Mouse (Mus musculus) testis, postnatal 10 days (tissue): Measurements from ENCODE around the gene Gsdma.
"Not testable (repeated sequence)": the region's sequence is repeated elsewhere in the genome, so short reads cannot be mapped to it uniquely, and the experiment has no call there.

Experiments used
- DNase-seq: peaks from one replicate; pipeline ENCODE4 v3.0.0; 2021; ENCODE audit warnings: low spot score

Gsdma gene

GRCm38 (mm10) chr11:98664091-98664490 is at the start of gene Gsdma:
Gsdma (plus strand) TSS chr11:98664351.
- DNase-seq = no peak

- DNase-seq = no peak
Measured at GRCm38 (mm10) chr11:98620791-98621190, 43.4 kb upstream of the Gsdma start.

- DNase-seq = not testable (repeated sequence)
Measured at GRCm38 (mm10) chr11:98623981-98624380, 40.2 kb upstream of the Gsdma start.

- DNase-seq = not testable (repeated sequence)
Measured at GRCm38 (mm10) chr11:98624381-98624780, 39.8 kb upstream of the Gsdma start.

GRCm38 (mm10) chr11:98625611-98626410 is 38.3 kb upstream of the Gsdma start, which contains the start of the genes Gm12355 and Gsdma3:
Gm12355 (minus strand) TSS chr11:98625661.
Gsdma3 (plus strand) TSS chr11:98626360.
- no peak for DNase-seq

- DNase-seq = no peak
Measured at GRCm38 (mm10) chr11:98628706-98629105, 35.4 kb upstream of the Gsdma start.

GRCm38 (mm10) chr11:98630646-98631045 is 33.5 kb upstream of the Gsdma start:
- no peak for DNase-seq

- DNase-seq = peak; percentile 55
Measured at GRCm38 (mm10) chr11:98635312-98635970, 28.7 kb upstream of the Gsdma start.

GRCm38 (mm10) chr11:98637501-98637900 is 26.6 kb upstream of the Gsdma start:
- no peak for DNase-seq

- no peak for DNase-seq
Measured at GRCm38 (mm10) chr11:98640091-98640490, 24.1 kb upstream of the Gsdma start.

- DNase-seq = no peak
Measured at GRCm38 (mm10) chr11:98644757-98645156, 19.4 kb upstream of the Gsdma start.

GRCm38 (mm10) chr11:98645946-98646345 is 18.2 kb upstream of the Gsdma start:
- no peak for DNase-seq

- no peak for DNase-seq
Measured at GRCm38 (mm10) chr11:98646459-98646858, 17.7 kb upstream of the Gsdma start, which contains the start of gene Gsdma2. Gsdma2 (plus strand) TSS chr11:98646759.

GRCm38 (mm10) chr11:98655076-98655475 is 9.1 kb upstream of the Gsdma start:
- peak; percentile 66 for DNase-seq

GRCm38 (mm10) chr11:98660517-98660916 is 3.6 kb upstream of the Gsdma start:
- no peak for DNase-seq

GRCm38 (mm10) chr11:98668984-98669383 is 4.8 kb downstream of the Gsdma start:
- no peak for DNase-seq

- DNase-seq = no peak
Measured at GRCm38 (mm10) chr11:98671284-98671815, 7.2 kb downstream of the Gsdma start.

GRCm38 (mm10) chr11:98671857-98672256 is 7.7 kb downstream of the Gsdma start:
- DNase-seq = no peak

GRCm38 (mm10) chr11:98672482-98672881 is 8.3 kb downstream of the Gsdma start:
- no peak for DNase-seq

- DNase-seq = peak; percentile 71
Measured at GRCm38 (mm10) chr11:98673136-98673535, 9.0 kb downstream of the Gsdma start.

GRCm38 (mm10) chr11:98675829-98676363 is 11.7 kb downstream of the Gsdma start:
- no peak for DNase-seq

GRCm38 (mm10) chr11:98680023-98680422 is 15.9 kb downstream of the Gsdma start:
- DNase-seq = no peak

GRCm38 (mm10) chr11:98680595-98680994 is 16.4 kb downstream of the Gsdma start:
- not testable (repeated sequence) for DNase-seq
